Mouse (Mus musculus) embryonic facial prominence, embryonic 11.5 days (tissue): ENCODE measurements around the gene Slc25a24. TPM values are rescaled to one million over a fixed set of nuclear protein-coding genes. Genes with fewer than 3 reads are reported as not detected.

Experiments
- polyA plus RNA-seq: library from polyadenylated mRNA; unstranded; fragments of >200 nt; fragmentation: Nextera tagmentation; extraction: Ambion mirVana; gene quantifications from 2 replicates; pipeline ENCODE4 v1.2.1, GENCODE M21; 2014

Slc25a24 gene
- polyA plus RNA-seq, 1 experiment from 2014 or later = 52.6 TPM

Other genes with a start within 250 kb of the Slc25a24 start
- not detected in 2 replicates for gene Fndc7, start 233.1 kb upstream of the Slc25a24 start, polyA plus RNA-seq
- 69.1 and 71.3 TPM in 2 replicates for gene Prpf38b, start 211.4 kb upstream of the Slc25a24 start, polyA plus RNA-seq
- 0.63 and 1.1 TPM in 2 replicates for gene Henmt1, start 183.3 kb upstream of the Slc25a24 start, polyA plus RNA-seq
- not detected in 2 replicates for gene Gm9857, start 182.7 kb upstream of the Slc25a24 start, polyA plus RNA-seq
- gene Fam102b, start 95.5 kb upstream of the Slc25a24 start, polyA plus RNA-seq = 9.9 and 12.2 TPM in 2 replicates
- not detected in 2 replicates for gene Slc25a54, start 42.7 kb upstream of the Slc25a24 start, polyA plus RNA-seq
- gene Vav3, start 217.5 kb downstream of the Slc25a24 start, polyA plus RNA-seq = 7.2 TPM in 2 replicates